Mouse (Mus musculus) E14TG2a.4 (cell line): ENCODE results near the gene 4931428L18Rik.

Experiments used
- CTCF ChIP-seq: conservative IDR thresholded peaks from 2 replicates; pipeline ENCODE4 v1.5.1; 2014; ENCODE audit warnings: low read length
- NANOG ChIP-seq: IDR thresholded peaks from 2 replicates; pipeline ENCODE4 v1.6.1; 2014; ENCODE audit warnings: borderline replicate concordance, low read length, mixed read lengths

GRCm38 (mm10) chr1:31175401-31175800 is 47.1 kb downstream of the 4931428L18Rik start:
- TF ChIP-seq CTCF, result no peak
- no peak for TF ChIP-seq NANOG
